In genomic region chr2:12212662-12213463, GRCm38 (mm10) we compare ENCODE assay signal across 11 mouse cellular contexts.
DNase-seq lines count a peak whose midpoint lies in the region; ATAC-seq and TF ChIP-seq lines count a peak whose summit lies in the region.
"Had no signal": no experiment of that assay in that cellular context is flagged by ENCODE, and none has a peak within 500 bp of the region (broad histone marks: within the 10 kb centered on the region; RNA-seq: fewer than 3 reads in every experiment).

No protein-coding gene starts in this region.

- 38% methylated on average over 3 of the region's 3 CpGs for WGBS in heart, embryonic 13.5 days
- 43% methylated on average over 3 of the region's 3 CpGs for WGBS in lung, postnatal 0 days
- WGBS in stomach, postnatal 0 days = 26% methylated on average over 3 of the region's 3 CpGs
- 55% methylated on average over 3 of the region's 3 CpGs for WGBS in forebrain, embryonic 13.5 days

- no peak for DNase-seq in heart, postnatal 10 days
- DNase-seq in lung, postnatal 0 days (ENCODE audit: low spot score) = peak; percentile 66
- no peak for DNase-seq in lung, postnatal 14 days
- DNase-seq in kidney, postnatal 14 days = peak; percentile 57
- no peak for DNase-seq in stomach, postnatal 0 days (ENCODE audit: low spot score)
- DNase-seq in thymus, postnatal 36 days = no peak
- DNase-seq: adrenal gland, postnatal 10 days; right cerebral cortex, postnatal 25 days had no signal

- intact Hi-C loops in heart, postnatal 10 days (cut with DNase I) = no loop called here

- peak overlapping the region; percentile 48; the same call in 1 of the 2 replicates for H3K27ac ChIP-seq in heart, embryonic 13.5 days (replicated peaks)
- H3K27ac ChIP-seq in lung, postnatal 0 days (ENCODE audit: low read length) = no peak overlapping the region; the same call in 1 of the 2 replicates
- H3K27ac ChIP-seq in stomach, postnatal 0 days (replicated peaks) = 0 out of 2 replicates have a peak overlapping the region, but pooled peaks have one; percentile 31
- H3K27ac ChIP-seq in forebrain, embryonic 13.5 days = no peak overlapping the region

- no peak overlapping the region for H3K4me3 ChIP-seq in heart, embryonic 13.5 days
- H3K4me3 ChIP-seq in lung, postnatal 0 days (ENCODE audit: low read depth, low read length) = no peak overlapping the region
- H3K4me3 ChIP-seq in stomach, postnatal 0 days (ENCODE audit: low read depth, low read length) = no peak overlapping the region
- H3K4me3 ChIP-seq in forebrain, embryonic 13.5 days = no peak overlapping the region

- ATAC-seq in heart, embryonic 13.5 days (ENCODE audit: extremely low read depth, insufficient number of reproducible peaks, low FRiP score, low TSS enrichment) = no peak
- peak; percentile 73 for ATAC-seq in lung, postnatal 0 days
- ATAC-seq in stomach, postnatal 0 days (ENCODE audit: low FRiP score, low TSS enrichment) = no peak; the same call in 1 of the 2 replicates
- no peak for ATAC-seq in forebrain, embryonic 13.5 days
- ATAC-seq: hindbrain, embryonic 16.5 days had no signal

- TF ChIP-seq EP300 in lung, postnatal 0 days (IDR thresholded peaks at IDR 0.05) = no peak
- TF ChIP-seq EP300 in stomach, postnatal 0 days (optimal IDR thresholded peaks at IDR 0.05) = no peak

- peaks cover 3% of the 10 kb centered on the region for H3K36me3 ChIP-seq in heart, embryonic 13.5 days
- no peaks in the 10 kb centered on the region for H3K36me3 ChIP-seq in lung, postnatal 0 days (ENCODE audit: insufficient read depth, low read length)
- no peaks in the 10 kb centered on the region for H3K36me3 ChIP-seq in stomach, postnatal 0 days (ENCODE audit: control insufficient read depth, insufficient read depth, low read length)
- H3K36me3 ChIP-seq in forebrain, embryonic 13.5 days (ENCODE audit: poor library complexity, severe bottlenecking) = no peaks in the 10 kb centered on the region

- no peaks in the 10 kb centered on the region for H3K27me3 ChIP-seq in heart, embryonic 13.5 days (replicated peaks)
- H3K27me3 ChIP-seq in lung, postnatal 0 days (replicated peaks; ENCODE audit: insufficient read depth, low read length) = no peaks in the 10 kb centered on the region
- H3K27me3 ChIP-seq in stomach, postnatal 0 days (ENCODE audit: control insufficient read depth, insufficient read depth, low read length) = no peaks in the 10 kb centered on the region
- no peaks in the 10 kb centered on the region for H3K27me3 ChIP-seq in forebrain, embryonic 13.5 days

- 0 out of 2 replicates have a peak overlapping the region, but pooled peaks have one; percentile 14 for H3K9ac ChIP-seq in heart, embryonic 13.5 days
- H3K9ac ChIP-seq in lung, postnatal 0 days (replicated peaks; ENCODE audit: low read depth) = no peak overlapping the region
- no peak overlapping the region for H3K9ac ChIP-seq in stomach, postnatal 0 days (ENCODE audit: low read length)
- no peak overlapping the region for H3K9ac ChIP-seq in forebrain, embryonic 13.5 days

- no peak overlapping the region for H3K4me2 ChIP-seq in heart, embryonic 13.5 days
- no peak overlapping the region for H3K4me2 ChIP-seq in lung, postnatal 0 days (replicated peaks; ENCODE audit: low read depth, low read length)
- no peak overlapping the region for H3K4me2 ChIP-seq in stomach, postnatal 0 days (replicated peaks; ENCODE audit: low read depth)
- H3K4me2 ChIP-seq in forebrain, embryonic 13.5 days = no peak overlapping the region

- no peaks in the 10 kb centered on the region for H3K9me3 ChIP-seq in heart, embryonic 13.5 days
- H3K9me3 ChIP-seq in lung, postnatal 0 days (ENCODE audit: low read length) = no peaks in the 10 kb centered on the region
- no peaks in the 10 kb centered on the region for H3K9me3 ChIP-seq in stomach, postnatal 0 days (ENCODE audit: control insufficient read depth, low read length)
- H3K9me3 ChIP-seq in forebrain, embryonic 13.5 days (replicated peaks) = no peaks in the 10 kb centered on the region

- TF ChIP-seq CTCF in lung, postnatal 0 days (IDR thresholded peaks at IDR 0.05) = no peak
- no peak for TF ChIP-seq CTCF in stomach, postnatal 0 days (IDR thresholded peaks at IDR 0.05; ENCODE audit: low read depth)

- peaks cover 11% of the 10 kb centered on the region; the same call in 1 of the 2 replicates for H3K4me1 ChIP-seq in heart, embryonic 13.5 days
- peaks cover 3% of the 10 kb centered on the region; the same call in 1 of the 2 replicates for H3K4me1 ChIP-seq in lung, postnatal 0 days (ENCODE audit: insufficient read depth, low read depth, low read length)
- no peaks in the 10 kb centered on the region for H3K4me1 ChIP-seq in stomach, postnatal 0 days (replicated peaks; ENCODE audit: control insufficient read depth, insufficient read depth)
- H3K4me1 ChIP-seq in forebrain, embryonic 13.5 days = no peaks in the 10 kb centered on the region

Comparison
In these comparisons a context has a peak if more than half of its experiments do, and no peak if none do; other contexts are left out.
1. DNase-seq: peak in lung, postnatal 0 days (single experiment) and kidney, postnatal 14 days (single experiment); none in heart, postnatal 10 days (0 of 2), lung, postnatal 14 days (single experiment), stomach, postnatal 0 days (single experiment) and thymus, postnatal 36 days (0 of 2).
2. H3K27ac ChIP-seq: peak in heart, embryonic 13.5 days (single experiment) and stomach, postnatal 0 days (single experiment); none in lung, postnatal 0 days (single experiment) and forebrain, embryonic 13.5 days (single experiment).